Mouse (Mus musculus) v-Abl transformed pro-B cells (cell line): ENCODE data around the gene Arpc5l.

Experiments
- in situ Hi-C, 2 experiments: fragments of 400-800 bp; cut with MboI; formaldehyde crosslinking; loops; one replicate each; pipeline ENCODE4 v1.15.1; 2025; ENCODE audit not compliant: unreplicated experiment in 2 of 2

Gene Arpc5l

DNA sequence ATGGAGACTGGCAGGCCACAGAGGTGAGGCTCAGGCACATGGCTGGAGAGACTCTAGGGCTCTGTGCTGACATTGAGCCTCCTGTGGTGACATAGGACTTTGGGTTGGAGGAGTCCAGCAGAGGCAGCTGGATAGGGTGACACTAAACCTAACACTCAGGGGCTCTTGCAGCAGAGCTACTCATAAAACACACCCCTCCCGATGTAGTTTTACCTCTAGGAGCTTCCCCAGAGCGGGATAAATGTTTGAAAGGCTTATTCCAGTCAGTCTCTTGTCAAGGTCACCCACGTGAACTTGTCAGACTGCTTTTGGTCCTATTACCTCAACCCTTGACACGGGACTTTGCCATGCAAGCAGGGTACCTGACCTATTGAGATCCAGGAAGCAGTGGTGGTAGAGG is 5.8 kb upstream of the Arpc5l start:
- in situ Hi-C loops, result loop anchor here (5.0 to 10.0 kb wide), 6 partner anchors 67 to 345 kb away; partner anchors contain the start of genes Nr6a1 (in 1 of the 2) and Olfml2a (in 1 of the 2)

DNA sequence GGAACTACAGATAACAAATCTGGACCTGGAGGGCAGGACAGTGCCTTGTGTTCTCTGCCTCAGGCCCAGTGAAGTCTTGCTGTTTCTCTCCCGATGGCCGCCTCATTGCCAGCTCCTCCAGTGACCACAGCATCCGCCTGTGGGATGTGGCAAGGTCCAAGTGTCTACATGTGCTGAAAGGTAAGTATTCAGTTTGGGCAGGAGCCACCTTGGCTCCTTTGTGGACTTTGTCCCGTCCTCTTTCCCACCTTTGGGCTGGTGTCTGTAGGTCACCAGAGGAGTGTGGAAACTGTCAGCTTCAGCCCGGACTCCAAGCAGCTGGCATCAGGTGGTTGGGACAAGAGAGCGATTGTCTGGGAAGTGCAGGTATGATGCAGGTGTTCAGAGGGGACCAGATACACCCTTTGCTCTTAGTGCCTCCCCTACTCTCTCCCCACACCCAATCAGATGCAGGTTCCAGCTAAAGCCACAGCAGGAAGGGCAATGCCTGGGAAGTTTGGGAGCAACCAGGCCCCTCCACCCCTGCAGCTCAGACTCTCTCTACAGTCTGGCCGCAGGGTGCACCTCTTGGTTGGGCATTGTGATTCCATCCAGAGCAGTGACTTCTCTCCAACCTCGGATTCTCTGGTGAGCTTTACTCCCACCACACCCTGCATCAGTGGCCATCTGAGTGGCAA is 5.1 kb upstream of the Arpc5l start:
- in situ Hi-C loops, result loop anchor here (5.0 to 25.0 kb wide), 7 partner anchors 68 to 1638 kb away; partner anchors contain the start of genes Nr6a1 (in 1 of the 2), Olfml2a (in 1 of the 2) and Pdcl (in 1 of the 2)

DNA sequence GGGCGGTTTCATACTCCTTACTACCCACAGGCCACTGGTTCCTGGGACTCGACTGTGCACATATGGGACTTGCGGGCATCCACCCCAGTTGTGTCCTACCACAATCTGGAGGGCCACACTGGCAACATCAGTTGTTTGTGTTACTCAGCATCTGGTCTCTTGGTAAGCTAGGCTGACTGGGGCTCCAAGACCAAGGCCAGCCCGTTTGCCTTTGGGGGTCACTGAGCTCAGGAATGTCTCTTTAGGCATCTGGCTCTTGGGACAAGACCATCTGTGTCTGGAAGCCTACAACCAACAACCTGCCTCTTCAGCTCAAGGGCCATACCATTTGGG is 4.6 kb upstream of the Arpc5l start:
- in situ Hi-C loops, result loop anchor here in 1 of 2 experiments (25.0 kb wide), 1 partner anchor 1638 kb away; the partner anchor contains the start of gene Pdcl

DNA sequence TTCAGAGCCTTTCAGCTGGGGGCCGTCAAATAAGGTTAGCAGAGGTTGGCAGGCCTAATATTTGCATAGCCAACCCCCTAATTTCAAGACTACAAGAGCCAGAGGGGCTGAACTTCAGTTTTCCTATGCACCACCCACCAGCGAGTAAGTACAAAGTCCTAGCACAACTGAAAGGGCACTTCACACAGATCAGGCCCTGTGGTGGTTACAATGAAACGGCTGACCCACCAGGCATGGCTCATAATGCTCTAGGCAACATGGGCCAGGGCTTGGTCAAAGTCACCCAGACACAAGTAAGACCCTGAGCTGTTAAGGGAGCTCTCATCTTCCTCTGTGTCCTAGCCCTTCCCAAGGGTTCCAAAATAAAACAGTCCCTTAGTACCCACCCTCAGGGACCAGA is 3.3 kb upstream of the Arpc5l start:
- in situ Hi-C loops, result loop anchor here in 1 of 2 experiments (25.0 kb wide), 1 partner anchor 1640 kb away; the partner anchor contains the start of gene Pdcl

DNA sequence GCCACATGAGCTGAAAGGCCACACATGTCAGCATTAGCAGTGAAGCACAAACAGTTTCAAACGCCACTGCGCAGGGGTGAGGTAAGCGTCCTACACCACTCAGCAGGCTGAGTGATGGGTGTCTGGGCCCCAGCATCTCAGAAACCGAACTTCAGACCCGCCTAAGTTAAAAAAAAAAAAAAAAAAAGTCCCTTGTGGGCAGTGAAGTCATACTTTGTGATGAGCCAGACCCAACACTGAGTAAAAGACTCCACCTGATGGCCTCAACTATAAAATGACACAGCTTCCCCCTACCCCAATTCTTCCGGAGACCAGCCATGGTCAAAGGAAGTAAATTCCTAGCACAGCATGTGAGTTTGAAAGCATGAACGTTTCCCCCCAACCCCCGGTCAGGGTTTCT is 2.0 kb upstream of the Arpc5l start:
- in situ Hi-C loops, result loop anchor here in 1 of 2 experiments (25.0 kb wide), 1 partner anchor 1641 kb away; the partner anchor contains the start of gene Pdcl

DNA sequence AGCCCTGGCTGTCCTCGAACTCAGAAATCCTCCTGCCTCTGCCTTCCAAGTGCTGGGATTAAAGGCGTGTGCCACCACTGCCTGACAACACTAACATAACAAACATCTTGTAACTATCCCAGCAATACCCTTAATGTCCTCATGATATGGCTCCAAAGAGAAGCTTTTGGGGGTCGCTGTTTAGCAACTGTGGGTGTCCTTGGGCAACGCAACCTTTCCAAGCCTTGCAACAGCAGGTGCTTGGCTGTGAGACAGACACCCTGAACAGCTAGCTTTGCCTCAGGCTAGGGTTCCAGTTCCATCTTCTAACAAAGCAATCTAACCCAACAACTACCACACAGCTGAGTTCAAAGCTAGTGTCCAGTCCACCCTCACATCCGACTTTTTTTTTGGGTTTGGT is 1.6 kb upstream of the Arpc5l start:
- in situ Hi-C loops, result loop anchor here in 1 of 2 experiments (25.0 kb wide), 1 partner anchor 1641 kb away; the partner anchor contains the start of gene Pdcl

DNA sequence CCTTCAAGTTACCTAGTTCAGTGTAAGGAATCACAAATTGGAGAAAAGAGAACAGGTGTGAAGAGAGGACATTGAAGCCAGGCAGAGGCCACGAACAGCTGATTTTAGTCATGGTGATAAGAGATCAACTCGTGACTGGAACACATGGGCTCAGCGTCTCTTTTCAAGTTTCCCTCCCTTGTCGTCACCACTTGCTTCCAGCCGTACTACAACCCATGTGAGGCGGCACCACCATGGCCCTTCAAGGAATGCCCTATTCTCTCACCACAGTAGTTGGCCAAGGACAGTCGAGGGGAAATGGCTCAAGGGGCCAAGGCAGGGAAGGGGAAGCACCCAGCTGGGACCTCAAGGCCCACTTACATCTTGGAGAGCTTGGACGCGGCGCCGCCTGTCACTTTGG is 776 bp upstream of the Arpc5l start:
- in situ Hi-C loops, result loop anchor here in 1 of 2 experiments (25.0 kb wide), 1 partner anchor 1642 kb away; the partner anchor contains the start of gene Pdcl

DNA sequence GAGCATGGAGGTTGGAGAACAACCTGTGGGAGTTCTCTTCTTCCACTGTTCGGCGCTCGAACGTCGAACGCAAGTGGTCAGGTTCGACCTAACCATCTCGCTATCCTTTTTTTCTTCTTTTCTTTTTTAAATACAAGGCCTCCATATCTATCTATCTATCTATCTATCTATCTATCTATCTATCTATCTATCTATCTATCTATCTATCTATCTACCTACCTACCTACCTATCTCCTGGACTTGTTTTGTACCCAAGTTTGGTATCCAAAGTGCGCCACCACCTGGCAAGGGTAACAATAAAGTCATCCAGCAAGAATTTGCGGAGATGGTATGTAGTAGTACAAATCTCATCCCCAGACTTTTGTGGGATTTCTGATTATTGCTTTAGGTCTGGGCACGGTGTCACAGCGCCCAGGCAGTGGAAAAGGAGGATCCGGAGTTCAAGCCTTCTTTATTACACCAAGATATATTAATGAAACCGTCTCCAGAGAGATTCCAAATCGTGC is 479 bp downstream of the Arpc5l start, which contains the start of gene Rpl35:
Gene Rpl35, minus strand, starts transcription at position 51 of the 506 bp plus-strand sequence.
- in situ Hi-C loops, result loop anchor here in 1 of 2 experiments (25.0 kb wide), 1 partner anchor 1643 kb away; the partner anchor contains the start of gene Pdcl

DNA sequence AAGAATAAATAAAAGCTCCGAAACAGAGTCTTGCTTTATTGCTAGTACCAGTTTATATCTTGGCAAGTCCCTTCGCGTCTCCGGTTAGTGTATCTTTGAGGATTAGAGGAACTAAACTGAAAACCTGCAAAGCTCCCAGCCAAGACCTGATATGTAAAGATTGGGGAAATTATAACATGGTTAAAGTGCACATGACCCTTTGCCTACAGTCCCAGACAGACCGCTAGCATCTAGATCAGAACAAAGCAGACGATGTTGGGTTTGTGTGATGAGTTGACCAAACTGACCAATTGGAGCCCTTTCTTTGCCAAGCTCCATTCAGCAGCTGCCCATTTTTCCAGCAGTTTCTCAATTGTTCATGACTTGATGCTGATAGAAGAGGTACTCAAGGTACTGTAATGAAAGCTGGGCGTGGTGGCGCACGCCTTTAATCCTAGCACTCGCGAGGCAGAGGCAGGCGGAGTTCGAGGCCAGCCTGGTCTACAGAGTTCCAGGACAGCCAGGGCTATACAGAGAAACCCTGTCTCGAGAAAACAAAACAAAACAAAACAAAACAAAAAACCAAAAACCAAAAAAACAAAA is 1.1 kb downstream of the Arpc5l start:
- in situ Hi-C loops, result loop anchor here in 1 of 2 experiments (25.0 kb wide), 1 partner anchor 1644 kb away; the partner anchor contains the start of gene Pdcl

DNA sequence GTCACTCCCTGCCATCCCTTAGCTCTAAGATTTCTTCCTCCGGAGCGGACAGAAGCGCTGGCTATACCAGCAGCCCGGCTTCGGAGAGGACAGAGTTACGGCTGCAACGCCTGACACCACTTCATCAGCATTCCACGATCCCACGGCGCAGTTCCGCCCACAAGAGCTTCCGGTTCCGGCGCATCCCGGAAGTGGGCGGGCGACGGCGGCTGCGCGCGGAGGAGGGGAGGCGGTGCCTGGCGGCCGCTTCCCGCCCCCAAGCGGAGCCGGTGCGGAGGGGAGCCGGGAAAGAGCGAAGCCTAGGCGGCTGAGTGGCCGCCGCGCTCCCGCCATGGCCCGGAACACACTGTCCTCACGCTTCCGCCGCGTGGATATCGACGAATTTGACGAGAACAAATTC is 2.7 kb downstream of the Arpc5l start:
- in situ Hi-C loops, result loop anchor here in 1 of 2 experiments (25.0 kb wide), 1 partner anchor 1646 kb away; the partner anchor contains the start of gene Pdcl

DNA sequence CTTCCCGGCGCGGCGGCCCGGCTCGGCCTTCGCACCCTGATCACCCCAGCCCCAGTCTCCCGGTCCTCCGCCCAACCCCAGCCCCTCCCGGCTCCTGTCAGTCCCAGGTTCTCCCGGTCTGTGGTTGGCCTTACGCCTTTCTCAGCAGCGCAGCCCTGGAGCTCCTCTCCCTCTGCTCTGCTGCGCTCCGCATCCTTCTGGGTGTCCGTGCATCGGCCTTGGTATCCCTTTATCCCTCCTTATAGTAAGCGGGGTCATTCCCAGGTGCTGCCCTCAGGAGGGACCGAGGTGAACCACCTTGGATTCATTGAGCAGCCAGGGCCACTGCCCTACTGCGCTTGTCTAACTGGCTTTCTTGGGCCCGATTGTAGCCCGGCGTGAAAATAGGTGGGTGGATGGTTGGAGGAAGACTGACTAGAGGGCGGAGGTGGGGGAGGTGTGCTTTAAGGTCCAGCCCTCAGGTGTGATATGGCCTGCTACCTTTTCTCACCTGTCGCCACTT is 3.3 kb downstream of the Arpc5l start:
- in situ Hi-C loops, result loop anchor here in 1 of 2 experiments (25.0 kb wide), 1 partner anchor 1646 kb away; the partner anchor contains the start of gene Pdcl

DNA sequence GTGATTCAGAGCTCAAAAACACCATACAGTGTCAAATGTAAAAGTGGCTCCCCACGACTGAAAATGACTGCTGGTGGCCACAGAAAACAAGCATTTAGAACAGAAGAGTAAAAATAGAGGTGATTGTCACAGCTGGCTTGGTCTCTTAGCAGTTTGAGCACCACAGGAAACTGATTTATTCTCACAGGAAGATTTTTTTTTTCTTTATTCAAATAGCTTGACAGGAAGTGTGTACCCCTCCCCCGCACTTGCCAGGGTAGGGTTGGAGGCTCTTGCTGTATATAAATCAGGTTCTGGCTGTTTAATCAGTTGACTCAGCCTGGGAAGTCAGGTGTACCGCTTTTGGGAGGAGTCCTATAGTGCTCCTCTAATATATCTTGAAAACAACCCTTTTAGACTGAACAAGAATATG is 3.8 kb downstream of the Arpc5l start:
- in situ Hi-C loops, result loop anchor here in 1 of 2 experiments (25.0 kb wide), 1 partner anchor 1647 kb away; the partner anchor contains the start of gene Pdcl

DNA sequence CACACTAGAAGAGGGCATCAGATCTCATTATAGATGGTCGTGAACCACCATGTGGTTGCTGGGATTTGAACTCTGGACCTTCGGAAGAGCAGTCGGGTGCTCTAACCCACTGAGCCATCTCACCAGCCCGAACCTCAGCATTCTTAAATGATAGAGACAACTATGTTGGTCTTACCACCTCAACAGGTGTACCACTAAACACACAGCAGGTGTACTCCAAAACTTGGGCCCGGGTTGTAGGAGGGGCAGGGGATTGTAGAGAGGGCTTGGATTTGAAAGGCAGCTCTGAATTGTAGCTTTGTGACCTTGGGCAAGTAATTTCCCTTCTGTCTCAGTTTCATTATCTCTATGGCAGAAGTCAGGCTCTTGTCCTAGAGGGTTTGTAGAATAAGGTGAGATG is 5.0 kb downstream of the Arpc5l start:
- in situ Hi-C loops, result loop anchor here (5.0 to 25.0 kb wide), 3 partner anchors 177 to 1648 kb away; partner anchors contain the start of gene Pdcl (in 1 of the 2)

DNA sequence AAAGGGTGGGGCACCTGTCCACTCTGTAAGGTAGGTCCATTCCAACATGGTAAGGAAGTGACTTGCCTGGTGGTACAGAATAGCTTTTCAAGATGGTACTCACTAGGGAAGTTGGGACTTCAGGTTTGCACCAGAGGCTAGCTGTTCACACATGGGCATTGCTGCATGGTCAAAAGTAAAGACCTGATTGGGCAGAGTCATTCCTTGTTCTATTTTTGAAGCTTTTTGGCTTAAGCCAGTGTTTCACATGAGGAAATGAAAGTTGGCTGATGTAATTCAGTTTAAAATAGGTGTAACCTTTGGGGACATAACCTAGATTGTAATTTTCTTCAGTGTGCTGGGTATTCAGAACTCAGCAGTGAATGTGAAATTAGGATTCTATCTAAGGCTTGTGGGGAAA is 6.1 kb downstream of the Arpc5l start:
- in situ Hi-C loops, result loop anchor here (5.0 to 25.0 kb wide), 3 partner anchors 176 to 1649 kb away; partner anchors contain the start of gene Pdcl (in 1 of the 2)

DNA sequence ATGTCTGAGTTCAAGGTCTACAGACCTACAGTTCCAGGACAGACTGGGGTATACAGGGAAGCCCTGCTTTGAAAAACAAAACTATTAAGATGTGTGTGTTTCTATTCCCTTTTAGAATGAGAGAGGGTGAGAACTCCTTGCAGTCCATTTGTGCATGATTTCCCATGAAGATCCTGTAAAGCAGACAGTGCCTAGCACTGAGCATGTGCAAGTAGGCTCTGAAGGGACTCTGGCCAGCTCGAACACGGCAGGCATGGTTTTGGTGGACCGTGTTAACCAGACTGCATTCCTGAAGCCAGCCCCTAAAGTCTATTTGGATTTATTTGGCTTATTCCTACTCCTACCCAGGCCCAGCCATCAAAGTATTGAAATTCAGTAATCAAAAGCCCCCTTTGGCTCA is 6.8 kb downstream of the Arpc5l start:
- in situ Hi-C loops, result loop anchor here (5.0 to 25.0 kb wide), 3 partner anchors 175 to 1650 kb away; partner anchors contain the start of gene Pdcl (in 1 of the 2)

DNA sequence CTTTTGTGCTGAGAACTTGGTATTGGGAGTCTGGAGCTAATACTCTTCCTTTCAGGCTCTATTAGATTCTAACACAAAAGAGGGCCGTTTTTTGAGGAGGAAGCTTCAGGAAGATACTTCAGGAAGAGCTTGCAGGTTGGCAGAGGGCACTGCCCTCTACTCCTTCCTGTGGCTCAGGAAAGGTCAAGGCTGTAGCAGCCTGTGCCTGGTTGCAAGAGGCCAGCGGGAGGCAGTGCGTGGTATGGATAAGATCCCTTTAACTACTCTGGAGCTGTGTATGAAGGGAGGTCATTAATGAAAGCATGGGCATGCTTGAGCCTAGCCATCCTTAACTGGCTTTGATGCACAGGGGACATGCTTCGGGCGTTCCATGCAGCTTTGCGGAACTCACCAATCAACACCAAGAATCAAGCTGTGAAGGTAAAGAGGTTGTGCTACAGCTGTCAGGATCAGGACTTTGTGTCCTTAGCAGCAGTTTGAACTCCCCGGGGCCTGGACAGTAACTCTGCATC is 7.7 kb downstream of the Arpc5l start:
- in situ Hi-C loops, result loop anchor here (5.0 to 25.0 kb wide), 3 partner anchors 174 to 1651 kb away; partner anchors contain the start of gene Pdcl (in 1 of the 2)

DNA sequence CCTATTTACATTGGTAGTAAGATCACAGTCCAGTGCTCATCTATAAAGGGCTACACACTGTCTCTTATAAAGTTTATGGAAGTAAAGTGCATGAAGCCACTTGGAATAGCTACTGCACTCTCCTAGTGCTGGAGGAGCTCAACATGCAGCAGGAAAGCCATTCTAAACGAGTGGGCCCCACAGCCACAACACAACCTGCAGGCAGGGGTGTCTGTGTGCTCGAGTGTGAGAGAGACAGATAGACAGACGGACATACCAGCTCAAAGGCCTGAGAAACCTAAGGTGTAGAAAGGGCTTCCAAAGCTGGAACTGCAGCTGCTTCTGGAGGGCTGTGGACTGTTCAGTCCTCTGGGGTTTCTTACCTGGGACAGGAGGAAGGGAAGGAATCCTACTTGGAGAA is 11.4 kb downstream of the Arpc5l start:
- in situ Hi-C loops, result loop anchor here (5.0 to 25.0 kb wide), 2 partner anchors 46 to 1654 kb away; partner anchors contain the start of gene Pdcl (in 1 of the 2)

DNA sequence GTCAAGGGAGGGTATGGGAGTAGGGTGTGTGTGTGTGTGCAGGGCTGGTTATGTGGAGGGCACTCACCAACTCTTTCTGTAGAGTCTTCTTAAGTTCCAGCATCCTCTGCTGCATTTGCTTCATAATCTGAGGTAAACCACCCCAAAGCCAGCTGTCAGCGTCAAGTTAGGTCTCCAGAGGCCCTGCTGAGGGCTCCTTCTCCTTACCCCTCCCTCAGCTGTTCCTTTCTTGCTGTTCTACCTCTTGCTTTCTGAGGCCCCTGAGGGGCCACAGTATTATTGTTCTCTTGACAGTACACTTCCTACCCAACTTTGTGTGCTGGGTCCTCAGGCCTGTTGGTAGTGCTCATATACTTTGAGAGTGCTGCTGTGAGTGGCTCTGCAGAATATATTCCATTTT is 14.9 kb downstream of the Arpc5l start:
- in situ Hi-C loops, result loop anchor here in 1 of 2 experiments (25.0 kb wide), 1 partner anchor 1658 kb away; the partner anchor contains the start of gene Pdcl

DNA sequence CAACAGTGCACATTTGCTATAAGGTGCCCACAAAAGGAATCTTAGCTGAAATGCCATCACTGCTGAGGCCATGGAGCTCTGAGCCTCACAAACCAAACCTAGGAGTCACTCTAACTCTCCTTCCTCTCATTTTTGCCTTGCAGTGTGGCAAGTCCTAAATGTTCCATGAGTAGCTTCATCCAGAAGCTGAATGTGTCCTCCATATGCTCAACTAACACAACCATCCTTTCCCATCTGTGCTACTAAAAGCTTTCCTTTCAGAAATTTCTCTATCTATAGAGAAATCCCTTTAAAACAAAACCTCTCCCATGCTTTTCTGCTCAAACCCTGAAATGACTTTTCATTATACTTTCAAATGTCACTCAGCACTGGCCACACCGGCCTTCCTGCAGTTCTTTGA is 26.5 kb downstream of the Arpc5l start:
- in situ Hi-C loops, result no loop called here

DNA sequence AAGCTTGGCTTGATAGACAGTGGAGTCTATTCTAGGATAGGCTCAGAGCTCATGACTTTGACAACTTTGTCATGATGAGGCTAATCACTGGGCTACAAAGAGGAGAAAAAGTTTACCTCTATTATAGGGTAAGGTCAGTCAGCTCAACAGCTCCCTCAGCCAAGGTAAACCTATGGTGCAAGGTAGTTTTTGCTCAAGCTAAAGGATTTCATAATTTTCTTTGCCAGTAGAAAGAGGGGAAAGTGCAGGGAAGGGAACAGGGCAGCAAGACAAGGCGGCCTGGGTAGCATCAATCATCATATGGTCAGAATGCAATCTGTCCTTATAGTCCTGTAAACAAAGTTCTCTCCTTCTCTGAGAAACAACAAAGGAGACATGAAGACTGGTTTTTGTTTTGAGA is 35.1 kb downstream of the Arpc5l start:
- in situ Hi-C loops, result no loop called here
